Mouse (Mus musculus) forebrain, embryonic 10.5 days (tissue): ENCODE data around the gene Olfr982. TPM values are rescaled to one million over a fixed set of nuclear protein-coding genes. Genes with fewer than 3 reads are reported as not detected.

Experiments
- DNase-seq: peaks from one replicate; pipeline ENCODE4 v3.0.0-alpha.2; 2017; ENCODE audit warnings: low spot score; ENCODE audit errors: extremely low spot score
- H3K27ac ChIP-seq: fragments of 300-500 bp; sonication (generic); 2 replicates; pipeline ENCODE4 v1.5.1; 2016; ENCODE audit warnings: mild to moderate bottlenecking
- H3K27me3 ChIP-seq: fragments of 300-500 bp; sonication (generic); 2 replicates; pipeline ENCODE4 v1.6.1; 2016; ENCODE audit warnings: mild to moderate bottlenecking; ENCODE audit not compliant: poor library complexity, severe bottlenecking
- H3K36me3 ChIP-seq: fragments of 300-500 bp; sonication (generic); replicated peaks from 2 replicates; pipeline ENCODE4 v1.6.1; 2016; ENCODE audit warnings: mild to moderate bottlenecking, moderate library complexity
- H3K4me1 ChIP-seq: fragments of 300-500 bp; sonication (generic); 2 replicates; pipeline ENCODE4 v1.6.1; 2016
- H3K4me3 ChIP-seq: fragments of 300-500 bp; sonication (generic); 2 replicates; pipeline ENCODE4 v1.5.1; 2016; ENCODE audit warnings: mild to moderate bottlenecking, moderate library complexity
- H3K9me3 ChIP-seq: fragments of 300-500 bp; sonication (generic); 2 replicates; pipeline ENCODE4 v1.6.1; 2016; ENCODE audit warnings: mild to moderate bottlenecking, moderate library complexity
- WGBS: fragments of 180-500 bp; shearing (Covaris S2); methylation state at CpG from one replicate; pipeline ENCODE4 v1.1.7; 2016; 5-methylcytosine and 5-hydroxymethylcytosine counted together
- polyA plus RNA-seq: library from polyadenylated mRNA; unstranded; fragments of >200 nt; fragmentation: Nextera tagmentation; extraction: Ambion mirVana; gene quantifications from 2 replicates; pipeline ENCODE4 v1.2.1, GENCODE M21; 2016

Olfr982 gene
- not detected in 2 replicates for polyA plus RNA-seq

GRCm38 (mm10) chr9:40073529-40073928 is at the start of gene Olfr982:
TSS of gene Olfr982 (plus strand) at chr9:40073829.
- Histone ChIP-seq H3K27me3 (no peaks in the 10 kb centered on the region), H3K9me3 (no peaks in the 10 kb centered on the region), H3K4me1 (no peaks in the 10 kb centered on the region), H3K27ac (no peak within 1 kb of the TSS), H3K4me3 (no peak within 1 kb of the TSS), H3K36me3 (no peaks in the 10 kb centered on the region)
- DNase-seq = no peak
- 86% methylated on average over 2 of the region's 2 CpGs for WGBS

- Histone ChIP-seq H3K4me1 (no peaks in the 10 kb centered on the region), H3K27me3 (no peaks in the 10 kb centered on the region), H3K9me3 (no peaks in the 10 kb centered on the region), H3K27ac (no peak overlapping the region), H3K4me3 (no peak overlapping the region), H3K36me3 (no peaks in the 10 kb centered on the region)
- no peak for DNase-seq
- 94% methylated on average over 19 of the region's 19 CpGs for WGBS
Observed at GRCm38 (mm10) chr9:40050138-40050537, 23.5 kb upstream of the Olfr982 start.

- H3K4me1 ChIP-seq = no peaks in the 10 kb centered on the region
- H3K4me3 ChIP-seq = no peak within 1 kb of the TSS
- no peak within 1 kb of the TSS for H3K27ac ChIP-seq
- no peak for DNase-seq
- no peaks in the 10 kb centered on the region for H3K27me3 ChIP-seq
- WGBS = 85% methylated on average over 2 of the region's 2 CpGs
- H3K36me3 ChIP-seq = no peaks in the 10 kb centered on the region
- H3K9me3 ChIP-seq = no peaks in the 10 kb centered on the region
Observed at GRCm38 (mm10) chr9:40093495-40093894, 19.9 kb downstream of the Olfr982 start, which contains the start of gene Olfr983. TSS of gene Olfr983 (minus strand) at chr9:40093595.

- Histone ChIP-seq H3K27ac (no peak overlapping the region), H3K4me3 (no peak overlapping the region), H3K4me1 (no peaks in the 10 kb centered on the region), H3K36me3 (no peaks in the 10 kb centered on the region), H3K27me3 (no peaks in the 10 kb centered on the region), H3K9me3 (no peaks in the 10 kb centered on the region)
- WGBS = 64% methylated on average over 3 of the region's 3 CpGs
- no peak for DNase-seq
Observed at GRCm38 (mm10) chr9:40094769-40095168, 21.1 kb downstream of the Olfr982 start.

GRCm38 (mm10) chr9:40114106-40114505 is 40.5 kb downstream of the Olfr982 start, which contains the start of gene Olfr984:
TSS of gene Olfr984 (minus strand) at chr9:40114206.
- WGBS = 79% methylated on average over 2 of the region's 2 CpGs
- no peaks in the 10 kb centered on the region for H3K4me1 ChIP-seq
- H3K27ac ChIP-seq = no peak within 1 kb of the TSS
- H3K36me3 ChIP-seq = no peaks in the 10 kb centered on the region
- H3K4me3 ChIP-seq = no peak within 1 kb of the TSS
- H3K9me3 ChIP-seq = no peaks in the 10 kb centered on the region
- H3K27me3 ChIP-seq = no peaks in the 10 kb centered on the region
- no peak for DNase-seq

- Histone ChIP-seq H3K4me3 (no peak overlapping the region), H3K4me1 (no peaks in the 10 kb centered on the region), H3K36me3 (no peaks in the 10 kb centered on the region), H3K27ac (no peak overlapping the region), H3K9me3 (no peaks in the 10 kb centered on the region), H3K27me3 (no peaks in the 10 kb centered on the region)
- no peak for DNase-seq
- 77% methylated on average over 10 of the region's 10 CpGs for WGBS
Observed at GRCm38 (mm10) chr9:40116645-40117286, 43.1 kb downstream of the Olfr982 start.

GRCm38 (mm10) chr9:40117287-40117659 is 43.6 kb downstream of the Olfr982 start:
- WGBS = 89% methylated on average over 5 of the region's 5 CpGs
- no peaks in the 10 kb centered on the region for H3K9me3 ChIP-seq
- no peak for DNase-seq

More at GRCm38 (mm10) chr9:40117287-40117659, 43.6 kb downstream of the Olfr982 start:
- H3K27me3 ChIP-seq = no peaks in the 10 kb centered on the region
- no peak overlapping the region for H3K27ac ChIP-seq
- no peaks in the 10 kb centered on the region for H3K4me1 ChIP-seq
- no peak overlapping the region for H3K4me3 ChIP-seq
- H3K36me3 ChIP-seq = no peaks in the 10 kb centered on the region

Other genes starting within 250 kb of the Olfr982 start
- gene Olfr971, start 237.0 kb upstream of the Olfr982 start, polyA plus RNA-seq = not detected in 2 replicates
- gene Olfr972, start 207.4 kb upstream of the Olfr982 start, polyA plus RNA-seq = not detected in 2 replicates
- gene Olfr229, start 166.5 kb upstream of the Olfr982 start, polyA plus RNA-seq = not detected in 2 replicates
- not detected in 2 replicates for gene Olfr974, start 136.3 kb upstream of the Olfr982 start, polyA plus RNA-seq
- not detected in 2 replicates for gene Olfr975, start 121.8 kb upstream of the Olfr982 start, polyA plus RNA-seq
- gene Olfr976, start 112.7 kb upstream of the Olfr982 start, polyA plus RNA-seq = not detected in 2 replicates
- not detected in 2 replicates for gene Olfr978, start 81.7 kb upstream of the Olfr982 start, polyA plus RNA-seq
- not detected in 2 replicates for gene Olfr979, start 70.4 kb upstream of the Olfr982 start, polyA plus RNA-seq
- not detected in 2 replicates for gene Olfr980, start 64.2 kb upstream of the Olfr982 start, polyA plus RNA-seq
- gene Olfr981, start 52.4 kb upstream of the Olfr982 start, polyA plus RNA-seq = not detected in 2 replicates
- not detected in 2 replicates for gene Olfr983, start 19.8 kb downstream of the Olfr982 start, polyA plus RNA-seq
- gene Olfr984, start 40.4 kb downstream of the Olfr982 start, polyA plus RNA-seq = not detected in 2 replicates
- gene Olfr985, start 56.4 kb downstream of the Olfr982 start, polyA plus RNA-seq = not detected in 2 replicates
- gene Tmem225, start 74.3 kb downstream of the Olfr982 start, polyA plus RNA-seq = not detected in 2 replicates
- not detected in 2 replicates for gene Olfr986, start 107.1 kb downstream of the Olfr982 start, polyA plus RNA-seq
- 7.5 and 8.1 TPM in 2 replicates for gene Zfp202, start 118.5 kb downstream of the Olfr982 start, polyA plus RNA-seq
- gene Scn3b, start 195.4 kb downstream of the Olfr982 start, polyA plus RNA-seq = 1.2 and 2.2 TPM in 2 replicates